Mouse (Mus musculus): ENCODE data around the gene Cacna1c.
"Not testable (repeated sequence)": the region's sequence is repeated elsewhere in the genome, so short reads cannot be mapped to it uniquely, and the experiment has no call there.

Gene Cacna1c

DNA sequence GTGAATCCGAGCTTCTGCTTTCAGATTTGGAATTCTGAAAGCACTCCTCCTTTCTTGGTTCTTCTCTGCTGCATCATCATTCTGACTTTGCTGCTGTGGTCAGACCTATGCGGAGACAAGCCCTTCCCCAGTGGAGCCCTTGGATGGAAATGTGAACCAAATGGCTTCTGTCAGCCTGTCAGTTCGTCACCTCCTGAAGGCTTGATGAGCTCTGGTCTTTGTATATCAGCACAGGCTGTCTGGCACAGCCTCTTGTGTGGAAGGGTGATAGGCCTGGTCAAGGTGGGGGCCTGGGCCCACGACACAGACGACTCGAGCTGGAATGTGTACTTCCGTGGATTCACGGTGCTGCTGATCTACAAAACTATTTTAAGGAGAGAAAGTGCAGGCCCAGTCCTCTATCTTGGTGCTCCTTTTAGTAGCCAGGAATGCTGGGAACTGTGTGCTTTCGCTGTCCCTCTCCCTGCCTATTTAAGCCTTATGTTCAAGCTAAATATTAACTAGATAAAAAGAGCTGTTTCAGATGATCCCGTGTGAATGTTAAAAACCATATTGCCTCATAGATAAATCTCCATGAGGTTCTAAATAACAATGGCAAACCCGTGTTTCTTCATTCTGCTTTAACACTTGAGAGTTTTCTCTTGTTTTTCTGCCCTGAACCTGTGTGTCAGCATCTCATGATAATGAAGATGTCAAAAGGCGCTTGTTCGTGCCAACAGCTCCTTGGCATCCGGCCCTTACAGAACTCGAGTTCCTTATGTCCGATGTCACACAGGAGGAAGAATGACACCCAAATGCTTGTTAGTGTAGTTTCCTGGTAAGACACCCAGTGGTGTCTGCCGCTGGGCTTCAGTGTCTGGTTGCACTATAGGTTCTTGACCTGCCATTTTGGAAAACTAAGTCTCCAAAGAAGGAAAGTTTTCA, at the start of gene Cacna1c:
Gene Cacna1c, minus strand, starts transcription at position 37 of the 924 bp plus-strand sequence.
- DNase-seq: no peak

DNA sequence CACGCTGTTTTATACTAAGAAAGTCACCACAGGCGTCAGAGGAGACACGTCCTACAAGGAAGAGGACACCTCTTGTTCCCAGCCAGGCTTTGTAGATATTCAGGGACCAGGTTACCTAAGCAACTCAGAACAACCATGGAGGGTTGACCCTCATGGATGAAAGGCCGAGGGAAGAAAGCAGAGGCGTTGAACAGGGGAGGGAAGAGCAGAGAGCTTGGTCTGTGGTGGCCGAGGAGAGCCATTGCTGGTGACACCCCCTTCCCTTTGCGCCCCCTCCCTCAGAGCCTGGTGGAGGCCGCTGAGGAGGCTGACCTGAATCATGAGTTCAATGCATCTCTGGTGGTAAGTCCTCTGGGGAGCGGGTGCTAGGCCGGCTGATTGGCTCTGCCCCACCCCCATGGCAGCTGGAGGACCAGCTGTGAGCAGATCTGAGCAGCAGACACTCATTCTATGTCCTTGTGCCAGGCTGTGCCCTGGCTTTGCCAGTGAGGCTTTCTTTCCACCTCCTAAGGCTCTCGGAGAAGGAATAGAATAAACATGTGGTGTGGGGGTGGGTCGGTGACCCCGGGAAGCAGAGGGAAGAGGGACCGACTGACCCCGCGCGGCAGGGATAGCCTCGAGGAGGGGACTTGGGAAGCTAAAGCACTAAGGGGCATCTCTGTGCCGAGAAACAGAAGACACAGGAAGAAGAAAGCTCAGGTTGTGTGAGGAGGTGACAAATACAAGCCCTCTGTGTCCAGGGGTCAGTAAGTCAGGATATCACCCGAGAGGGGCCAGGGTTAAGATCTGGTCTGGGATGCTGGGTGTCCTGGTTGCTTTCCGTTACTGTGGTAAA, 44.9 kb upstream of the Cacna1c start:
- DNase-seq: no peak

DNA sequence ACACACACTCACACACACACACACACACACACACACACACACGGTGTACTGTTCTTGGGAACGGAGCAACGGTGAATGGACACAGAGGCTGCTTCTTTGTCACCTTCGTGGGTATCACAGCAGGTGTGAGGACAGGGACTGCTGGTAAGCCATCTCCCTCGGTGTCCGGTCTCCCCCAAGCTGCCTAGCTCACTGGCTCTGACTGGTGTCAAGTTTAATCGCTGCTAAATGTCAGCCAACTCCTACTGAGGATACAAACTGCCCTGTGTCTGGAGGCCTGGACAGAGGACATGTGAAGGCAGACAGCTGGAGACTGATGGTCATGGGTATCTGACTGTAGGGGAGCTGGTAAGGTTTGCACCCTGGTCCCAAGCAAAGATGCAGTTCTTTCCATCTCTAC, 44.0 kb upstream of the Cacna1c start:
- DNase-seq: no peak

DNA sequence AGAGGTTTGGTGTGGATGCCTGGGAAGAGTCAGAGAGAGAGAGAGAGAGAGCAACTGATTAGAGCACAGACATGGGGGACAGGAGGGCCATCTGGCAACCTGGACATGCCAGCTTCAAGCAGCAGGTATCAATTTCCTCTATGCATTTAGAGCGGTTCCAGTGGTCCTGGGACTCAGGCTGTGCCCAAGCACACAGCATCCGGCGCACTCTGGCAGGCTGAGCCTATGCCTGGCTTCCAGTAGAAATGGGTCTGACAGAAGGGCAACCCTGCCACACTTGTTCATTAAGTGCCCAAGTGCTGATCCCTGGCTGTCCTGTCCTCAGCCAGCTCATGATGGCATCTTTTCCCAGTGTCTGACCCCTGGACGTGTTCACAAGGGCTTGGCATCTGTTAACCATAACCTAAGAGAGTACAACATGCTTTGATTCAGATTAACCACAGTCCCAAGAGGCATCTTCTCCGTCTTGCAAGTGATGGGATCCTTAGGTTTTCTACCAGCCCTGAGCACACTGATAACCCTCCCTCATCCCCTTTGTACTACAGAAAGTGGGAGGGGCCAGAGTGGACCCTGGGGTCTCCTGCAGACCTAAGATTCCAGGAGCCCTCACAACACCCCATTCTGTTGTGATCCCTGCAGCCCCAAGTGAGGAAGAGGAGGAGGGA, 43.3 kb upstream of the Cacna1c start:
- no peak for DNase-seq

DNA sequence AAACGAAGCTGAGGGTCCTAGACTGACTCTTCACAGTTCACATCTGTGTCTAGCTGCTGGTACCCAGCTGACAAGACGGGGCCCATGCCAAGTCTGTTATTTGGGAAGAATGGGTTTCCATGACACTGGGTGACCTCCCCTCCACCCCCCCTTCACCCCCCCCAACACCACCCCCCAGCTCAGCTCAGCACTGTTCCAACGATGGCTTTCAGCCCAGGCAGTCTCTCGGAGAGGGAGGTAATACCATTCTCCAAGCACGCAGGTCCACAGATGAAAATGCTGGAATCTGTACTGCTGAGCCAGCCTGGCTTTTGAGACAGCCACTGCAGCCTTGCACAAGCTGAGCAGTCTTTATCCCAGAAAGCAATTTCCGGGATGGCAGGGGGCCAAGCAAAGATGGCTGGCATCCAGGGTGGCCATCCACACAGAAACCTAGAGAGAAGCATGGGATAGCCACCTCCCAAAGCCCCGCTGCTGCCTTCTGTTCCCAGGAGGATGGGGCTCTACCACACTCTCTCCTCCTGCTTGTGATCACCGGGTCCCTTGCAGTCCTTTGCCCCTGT, 41.3 kb upstream of the Cacna1c start:
- DNase-seq: peak; percentile 63

DNA sequence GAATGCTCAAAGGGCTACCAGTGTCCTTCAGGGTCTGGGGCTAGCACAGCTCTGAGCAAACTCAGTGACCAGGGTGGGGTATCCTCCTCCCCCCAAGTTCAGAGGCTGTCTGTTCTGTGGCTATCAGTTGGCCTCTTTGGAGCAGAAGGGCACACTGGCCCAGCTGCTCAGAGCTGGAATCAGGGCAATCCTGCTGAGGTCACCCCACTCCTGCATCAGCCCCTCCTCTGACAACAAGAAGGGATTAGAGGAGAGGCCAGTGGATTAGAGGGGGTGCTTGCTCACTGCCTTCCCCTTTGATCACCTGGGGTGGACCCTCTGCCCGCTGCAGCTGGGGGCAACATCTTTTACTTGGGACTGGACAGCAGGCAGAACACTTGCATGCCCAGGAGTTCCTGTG, 40.0 kb upstream of the Cacna1c start, which contains the start of gene Cacna2d4:
Gene Cacna2d4, plus strand, starts transcription at position 286 of the 400 bp plus-strand sequence.
- DNase-seq: no peak

DNA sequence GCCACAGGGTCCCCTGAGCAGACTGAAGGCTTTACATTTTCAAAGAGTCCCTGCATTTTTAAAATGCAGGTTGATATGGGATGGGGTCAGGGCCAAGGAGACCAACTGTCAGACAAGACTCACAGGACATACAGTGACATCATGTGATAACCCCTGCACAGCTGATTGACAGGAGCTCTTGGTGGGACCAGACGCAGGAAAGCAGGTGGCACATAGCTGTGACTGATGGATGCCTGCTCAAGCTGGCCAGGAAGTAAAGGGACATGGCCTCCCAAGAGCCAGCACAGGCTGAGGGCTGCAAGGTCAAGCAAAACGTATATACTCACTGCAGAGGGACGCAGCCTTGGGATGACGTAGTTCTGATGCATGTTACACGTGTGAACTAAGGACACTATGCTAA, 39.2 kb upstream of the Cacna1c start:
- no peak for DNase-seq

DNA sequence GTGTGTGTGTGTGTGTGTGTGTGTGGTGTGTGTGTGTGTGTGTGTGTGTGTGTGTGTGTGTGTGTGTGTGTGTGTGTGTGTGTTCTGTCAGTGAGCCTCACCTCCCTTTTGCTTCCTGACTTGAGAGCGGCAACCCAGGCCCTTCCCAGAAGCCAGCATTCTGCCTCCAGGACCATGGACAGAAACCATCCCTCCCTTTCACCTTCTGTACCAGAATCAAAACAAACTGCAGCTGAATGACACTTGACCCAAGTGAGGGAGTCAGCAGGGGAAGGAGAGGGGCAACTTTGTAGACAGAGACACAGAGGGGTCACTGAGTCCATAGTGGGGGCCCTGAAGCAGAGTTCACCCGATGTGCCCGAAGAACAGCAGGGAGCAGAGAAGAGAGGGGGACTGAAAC, 36.8 kb upstream of the Cacna1c start:
- no peak for DNase-seq

DNA sequence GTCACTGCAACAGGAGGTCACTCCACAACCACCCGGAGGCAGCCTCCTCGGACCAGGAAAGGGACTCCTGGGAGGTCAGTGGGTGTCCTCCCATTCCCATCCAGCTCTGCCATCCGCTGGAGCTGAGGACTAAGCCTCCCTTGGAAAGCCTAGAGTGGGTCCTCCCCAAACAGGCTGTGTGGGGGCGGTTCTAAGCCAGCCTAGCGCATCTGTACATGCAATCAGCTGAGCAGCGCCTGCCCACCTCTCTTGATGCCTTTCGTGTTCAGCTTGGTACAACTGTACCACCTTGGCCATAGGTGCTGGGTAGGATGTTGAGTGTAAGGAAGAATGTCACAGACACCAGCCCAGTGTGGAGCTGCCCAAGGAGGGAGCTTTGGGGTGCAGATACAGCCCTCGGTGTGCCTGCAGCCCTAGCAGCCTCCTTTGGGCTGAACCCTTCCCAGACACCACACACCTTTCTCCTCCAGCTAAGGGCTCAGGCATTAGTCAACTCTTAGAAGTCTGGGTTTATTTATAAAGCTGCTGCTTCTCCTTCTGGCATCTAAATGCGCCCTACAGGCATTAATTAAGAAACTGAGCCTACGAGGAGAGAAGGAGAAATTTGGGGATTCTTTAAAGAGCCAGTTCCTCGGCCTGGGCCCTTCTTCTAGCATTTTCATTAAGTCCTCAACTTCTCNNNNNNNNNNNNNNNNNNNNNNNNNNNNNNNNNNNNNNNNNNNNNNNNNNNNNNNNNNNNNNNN, 32.8 kb upstream of the Cacna1c start:
- peak; percentile 52 for DNase-seq

DNA sequence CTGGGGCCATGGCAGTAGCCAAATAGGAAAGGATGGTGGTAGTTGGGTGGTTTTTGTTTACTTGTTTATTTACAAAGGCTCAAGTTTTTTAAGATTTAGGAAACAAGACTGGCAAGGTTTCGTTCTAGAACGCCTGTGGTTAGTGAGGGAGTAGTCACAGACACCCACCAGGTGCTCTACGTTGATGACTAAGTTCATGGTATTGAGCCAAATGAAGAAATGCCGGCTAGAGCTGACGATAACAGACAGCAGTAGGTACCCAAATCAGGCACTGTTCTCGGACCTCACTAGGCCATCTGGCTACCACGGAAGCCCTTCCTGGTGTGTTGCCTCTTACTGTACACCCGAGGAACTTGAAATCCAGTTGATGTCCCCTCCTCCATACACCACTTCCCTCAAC, 30.8 kb upstream of the Cacna1c start:
- DNase-seq: no peak

DNA sequence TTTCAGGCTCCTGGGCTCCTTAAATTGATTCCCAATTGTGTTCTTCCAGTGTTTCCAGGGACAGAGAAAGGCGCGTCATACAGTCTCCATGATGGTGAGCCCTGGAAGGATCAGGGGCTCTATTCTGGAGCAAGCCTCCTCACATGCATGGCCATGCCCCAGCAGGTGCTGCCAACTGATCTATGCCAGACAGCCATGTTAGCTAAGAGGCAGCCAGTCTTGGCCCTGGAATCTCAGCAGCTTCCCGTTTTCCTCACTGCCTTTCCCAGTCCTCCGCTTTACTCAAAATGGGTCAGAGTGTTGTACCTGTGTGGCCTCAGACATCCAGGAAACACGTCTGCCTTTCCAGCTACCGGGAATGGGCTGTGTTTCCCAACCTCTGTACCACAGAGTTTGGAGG, 29.5 kb upstream of the Cacna1c start:
- DNase-seq: no peak

DNA sequence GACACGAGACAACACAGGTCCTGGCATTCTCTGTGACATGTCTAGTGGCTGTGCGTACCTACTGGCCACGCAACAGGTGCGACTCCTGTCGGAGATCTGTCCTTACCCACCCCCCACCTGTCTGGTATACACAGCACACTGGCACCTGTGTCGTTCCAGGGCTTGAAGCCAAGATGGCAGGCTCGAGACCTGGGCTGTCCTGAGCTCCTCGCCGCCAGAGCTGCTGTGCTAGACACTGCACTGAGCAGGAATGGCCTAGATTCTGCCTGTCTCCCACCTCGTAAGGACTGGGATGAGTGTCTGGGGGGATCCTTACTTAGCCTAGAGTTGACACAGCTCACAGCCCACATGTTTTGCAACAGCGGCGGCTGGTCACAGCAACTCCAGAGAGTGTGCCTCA, 29.0 kb upstream of the Cacna1c start:
- DNase-seq: no peak

DNA sequence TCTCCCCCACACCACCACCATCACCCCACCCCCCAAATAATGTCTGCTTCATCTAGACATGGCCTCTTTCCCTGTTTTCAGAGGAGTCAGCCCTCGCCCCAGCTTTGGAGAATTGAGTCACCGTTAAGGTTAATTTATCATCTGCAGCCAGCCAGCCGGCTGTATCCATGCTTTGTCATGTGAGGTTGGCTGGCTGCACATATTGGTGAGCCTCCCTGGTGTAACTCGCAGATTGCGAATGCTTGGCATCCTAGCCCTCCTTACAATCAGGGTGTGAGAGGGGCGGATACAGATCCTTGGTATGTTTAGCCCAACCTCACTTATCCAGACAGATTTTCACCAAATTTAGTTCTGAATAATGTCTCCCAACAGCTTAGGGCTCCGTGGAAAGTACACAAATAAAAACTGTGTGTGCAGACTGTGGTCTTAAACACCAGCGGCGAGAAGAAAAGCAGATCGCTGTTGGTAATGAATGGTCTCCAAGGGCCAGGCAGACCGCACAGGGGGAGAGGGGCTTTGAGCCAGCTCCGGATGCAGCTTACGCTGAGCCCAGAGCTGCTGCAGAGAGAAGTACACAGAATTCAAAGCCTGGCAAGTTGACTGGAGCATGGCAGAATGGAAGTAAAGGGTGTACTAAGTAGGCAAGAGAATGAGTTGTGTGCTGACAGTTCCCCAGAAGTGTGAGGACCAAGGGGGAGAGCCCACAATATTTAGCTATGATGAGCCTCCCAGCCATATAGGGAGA, 28.4 kb upstream of the Cacna1c start:
- peak; percentile 30 for DNase-seq

DNA sequence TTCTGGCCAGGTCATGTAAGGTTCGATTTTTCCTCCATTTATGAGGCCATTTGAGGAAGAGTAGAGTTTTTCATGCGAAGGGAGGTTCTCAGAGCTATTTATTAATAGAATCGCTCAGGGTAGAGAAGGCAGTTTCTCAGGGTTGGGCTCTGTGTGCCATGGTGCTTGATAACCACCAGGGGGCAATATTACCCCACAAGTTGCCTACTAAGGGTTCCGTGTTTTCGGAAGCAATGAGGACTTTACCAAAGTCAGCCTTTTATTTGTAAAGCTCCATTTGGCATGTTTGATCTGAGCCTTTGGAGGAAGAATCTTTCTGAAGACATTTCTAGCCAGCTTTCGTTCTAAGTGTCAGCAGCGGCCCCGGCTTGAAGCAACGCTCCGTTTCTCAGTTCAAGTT, 24.1 kb upstream of the Cacna1c start:
- peak; percentile 54 for DNase-seq

DNA sequence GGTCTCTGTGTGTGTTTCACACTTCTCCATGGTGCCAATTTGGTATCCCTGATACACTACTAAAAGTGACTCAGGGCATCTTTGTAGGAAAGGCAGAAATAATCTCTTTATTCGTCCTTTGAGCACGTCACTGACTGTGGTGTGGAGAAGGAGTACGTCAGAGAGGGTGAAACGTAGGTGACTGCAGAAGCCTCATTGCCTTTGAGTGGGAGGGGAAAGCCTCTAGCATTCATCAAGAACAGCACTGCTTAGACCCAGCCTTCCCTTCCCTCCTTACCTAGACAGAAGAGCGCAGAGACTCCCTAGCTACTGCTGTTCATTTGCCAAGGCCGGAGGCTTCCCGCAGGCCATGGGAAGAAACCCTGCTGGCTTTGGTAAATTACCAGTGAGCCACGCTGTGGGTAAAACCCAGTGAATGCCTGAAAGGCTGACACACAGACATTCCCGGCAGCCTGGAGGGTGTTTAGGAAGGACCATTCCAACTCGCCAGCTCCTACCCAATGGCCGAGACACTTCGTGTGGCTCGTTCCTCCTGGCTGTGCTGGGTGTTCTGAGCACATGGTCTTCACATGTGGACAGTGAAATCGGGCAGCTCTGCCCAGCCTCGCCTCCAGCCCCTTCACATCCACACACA, 23.1 kb upstream of the Cacna1c start:
- DNase-seq: no peak

DNA sequence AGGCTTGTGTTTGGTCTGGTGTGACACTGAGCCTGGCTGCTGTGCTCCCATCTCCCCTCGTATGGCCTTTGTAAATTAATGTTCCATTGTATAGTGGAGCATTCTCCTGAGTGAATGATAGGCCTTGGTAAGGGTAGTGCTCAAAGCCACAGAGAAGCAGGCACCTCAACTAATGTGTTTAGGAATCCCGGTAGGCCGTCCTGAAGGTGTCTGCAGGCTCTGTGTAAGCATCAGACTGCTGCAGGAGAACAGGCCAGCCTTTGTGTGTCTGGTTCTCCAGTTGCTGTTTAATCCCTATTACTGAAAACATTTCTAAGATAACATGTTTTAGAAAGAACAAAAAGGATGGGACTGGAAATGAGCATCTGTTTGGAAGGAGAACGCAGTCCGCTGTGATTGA, 22.4 kb upstream of the Cacna1c start:
- DNase-seq: no peak

DNA sequence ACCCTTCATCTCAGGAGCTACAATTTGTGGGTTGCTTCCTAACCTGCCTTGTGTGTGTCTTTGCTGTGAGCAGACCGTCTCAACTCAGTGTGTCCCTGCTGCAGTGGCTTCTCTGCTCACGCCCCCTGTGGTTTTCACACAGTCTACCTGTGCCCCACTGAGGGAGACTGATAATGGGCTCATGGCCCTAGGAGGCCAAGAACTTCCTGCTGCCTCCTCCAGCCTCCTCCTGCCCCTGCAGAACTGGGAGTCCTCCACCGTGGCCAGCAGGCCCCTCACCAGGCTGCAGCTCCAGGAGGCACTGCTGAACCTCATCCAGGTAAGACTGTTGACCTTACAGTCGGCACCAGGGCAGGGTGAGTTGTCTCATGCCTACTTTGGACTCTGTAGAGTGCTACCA, 21.4 kb upstream of the Cacna1c start:
- DNase-seq: no peak

DNA sequence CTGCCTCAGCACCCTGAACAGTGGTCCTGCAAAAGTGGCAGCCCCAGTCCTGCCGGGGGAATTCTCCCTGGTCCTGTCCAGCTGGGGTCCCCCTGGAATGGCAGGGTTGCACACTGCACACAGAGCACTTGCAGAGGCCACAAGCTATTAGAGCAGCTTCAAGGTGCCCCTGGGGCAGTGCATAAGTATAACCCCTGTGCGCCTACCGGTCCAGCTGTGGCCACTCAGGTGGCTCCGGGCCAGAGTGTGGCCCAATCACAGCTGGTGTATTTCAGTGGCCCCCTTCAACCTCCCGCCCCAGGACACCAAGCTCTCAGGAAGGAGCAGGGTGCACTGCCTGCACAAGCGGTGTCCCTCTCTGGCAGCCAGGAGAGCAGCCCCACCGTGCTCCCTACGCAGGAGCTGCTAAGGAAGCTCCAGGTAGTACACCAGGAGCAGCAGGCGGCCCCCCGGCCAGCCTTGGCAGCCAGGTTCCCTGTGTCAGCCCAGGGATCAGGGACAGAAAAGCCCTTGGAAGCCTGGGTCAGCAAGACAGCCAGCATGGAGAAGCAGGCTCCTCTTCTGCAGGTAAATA, 18.9 kb upstream of the Cacna1c start:
- no peak for DNase-seq

DNA sequence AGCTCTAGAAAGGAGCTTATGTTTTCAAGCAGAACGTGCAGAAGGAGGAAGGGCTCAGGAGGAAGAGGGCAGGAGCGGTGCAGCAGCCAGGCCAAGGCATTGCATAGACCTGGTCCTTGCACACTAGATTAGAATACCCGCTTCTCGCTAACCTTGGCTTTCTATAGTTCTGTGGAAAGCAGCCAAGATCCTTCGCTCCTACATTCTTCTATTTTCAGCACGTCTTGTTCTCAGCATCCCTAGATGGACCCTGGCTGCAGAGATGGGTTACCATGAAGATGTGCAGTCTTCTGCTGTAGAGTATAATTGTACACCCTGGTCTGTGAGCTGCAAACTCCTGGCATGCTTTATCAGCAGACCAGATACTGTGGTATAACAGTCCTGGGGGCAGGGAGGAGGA, 18.0 kb upstream of the Cacna1c start:
- DNase-seq: no peak

DNA sequence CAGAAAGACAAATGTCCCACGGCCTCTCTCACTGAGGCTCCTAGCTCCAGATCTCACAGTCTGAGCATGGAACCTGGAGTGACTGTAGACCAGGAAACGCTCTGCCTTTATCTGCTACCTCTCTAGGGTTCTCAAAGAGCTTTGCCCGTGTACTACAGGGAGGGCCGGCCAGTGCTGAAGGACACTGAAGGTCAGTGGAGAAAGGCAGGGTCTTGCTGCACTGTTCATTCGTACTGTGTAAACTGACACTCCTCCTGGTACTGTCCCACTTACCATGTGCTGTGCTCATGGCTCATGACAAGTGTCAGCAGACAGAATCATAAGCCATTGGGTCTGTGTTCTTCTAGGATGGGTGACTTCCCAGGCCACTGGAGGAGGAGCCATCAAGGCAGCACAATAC, 17.2 kb upstream of the Cacna1c start:
- DNase-seq: no peak

DNA sequence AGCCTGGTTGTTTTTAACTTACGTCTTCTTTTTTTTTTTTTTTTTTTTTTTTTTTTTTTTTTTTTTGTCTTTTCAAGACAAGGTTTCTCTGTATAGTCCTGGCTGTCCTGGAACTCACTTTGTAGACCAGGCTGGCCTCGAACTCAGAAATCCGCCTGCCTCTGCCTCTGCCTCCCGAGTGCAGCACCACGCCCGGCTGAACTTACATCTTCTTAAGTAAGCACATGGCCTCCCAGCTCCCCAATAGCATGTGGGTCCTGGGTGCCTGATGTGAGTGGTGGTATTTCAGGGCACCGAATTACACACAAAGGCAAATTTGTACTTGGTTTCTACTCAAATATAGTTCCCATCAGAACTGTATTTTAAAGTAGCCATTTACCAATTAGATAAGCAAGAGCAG, 9.8 kb upstream of the Cacna1c start:
- DNase-seq: not testable (repeated sequence)
